Mouse (Mus musculus) heart, embryonic 16.5 days (tissue): ENCODE data around the gene Arhgap22. TPM values are rescaled to one million over a fixed set of nuclear protein-coding genes. Genes with fewer than 3 reads are reported as not detected.

ENCODE experiments used
- ATAC-seq: fragments of 200-750 bp; cut with Nextera tagmentation; replicated peaks from 2 replicates; pipeline ENCODE4 v1.8.0; 2017; ENCODE audit warnings: moderate number of reproducible peaks; ENCODE audit not compliant: insufficient read depth, low FRiP score; ENCODE audit errors: extremely low read depth
- H3K27ac ChIP-seq: fragments of 300-500 bp; sonication (generic); 2 replicates; pipeline ENCODE4 v1.5.1; 2014; ENCODE audit warnings: mild to moderate bottlenecking, low read length, control low read depth, moderate library complexity
- H3K27me3 ChIP-seq: fragments of 300-500 bp; sonication (generic); 2 replicates; pipeline ENCODE4 v1.6.1; 2014; ENCODE audit warnings: low read length, mixed read lengths; ENCODE audit not compliant: control insufficient read depth, insufficient read depth
- H3K36me3 ChIP-seq: fragments of 300-500 bp; sonication (generic); 2 replicates; pipeline ENCODE4 v1.6.1; 2014; ENCODE audit not compliant: control insufficient read depth, insufficient read depth
- H3K4me1 ChIP-seq: fragments of 300-500 bp; sonication (generic); 2 replicates; pipeline ENCODE4 v1.6.1; 2014; ENCODE audit warnings: low read length, mixed read lengths; ENCODE audit not compliant: control insufficient read depth, insufficient read depth
- H3K4me2 ChIP-seq: fragments of 300-500 bp; sonication (generic); 2 replicates; pipeline ENCODE4 v1.6.1; 2014; ENCODE audit warnings: low read depth, mild to moderate bottlenecking, control low read depth, low read length
- H3K4me3 ChIP-seq: fragments of 300-500 bp; sonication (generic); 2 replicates; pipeline ENCODE4 v1.5.1; 2014; ENCODE audit warnings: mild to moderate bottlenecking, control low read depth, low read length
- H3K9ac ChIP-seq: fragments of 300-500 bp; sonication (generic); 2 replicates; pipeline ENCODE4 v1.6.1; 2014; ENCODE audit warnings: low read length, control low read depth
- H3K9me3 ChIP-seq: fragments of 300-500 bp; sonication (generic); replicated peaks from 2 replicates; pipeline ENCODE4 v1.6.1; 2016; ENCODE audit warnings: low read length; ENCODE audit not compliant: control insufficient read depth
- WGBS: fragments of 180-500 bp; shearing (Covaris S2); extraction: QIAGEN DNeasy Blood & Tissue Kit; methylation state at CpG from one replicate; pipeline ENCODE4 v1.1.7; 2014; 5-methylcytosine and 5-hydroxymethylcytosine counted together
- polyA plus RNA-seq: library from polyadenylated mRNA; unstranded; fragments of >200 nt; fragmentation: Nextera tagmentation; extraction: Ambion mirVana; gene quantifications from 2 replicates; pipeline ENCODE4 v1.2.1, GENCODE M21; 2015

Arhgap22 gene
- polyA plus RNA-seq, 1 experiment from 2014 or later = 1.4 TPM

- WGBS = 86% methylated on average over 4 of the region's 4 CpGs
- no peak overlapping the region for H3K27ac ChIP-seq
- H3K4me2 ChIP-seq = no peak overlapping the region
- H3K4me3 ChIP-seq = no peak overlapping the region
- ATAC-seq = no peak
- H3K9ac ChIP-seq = no peak overlapping the region
- H3K9me3 ChIP-seq = no peaks in the 10 kb centered on the region
- no peaks in the 10 kb centered on the region for H3K36me3 ChIP-seq
- no peaks in the 10 kb centered on the region for H3K27me3 ChIP-seq
- no peaks in the 10 kb centered on the region for H3K4me1 ChIP-seq
Observed at GRCm38 (mm10) chr14:33282447-33282846, 68.6 kb downstream of the Arhgap22 start.

GRCm38 (mm10) chr14:33287920-33288319 is 74.1 kb downstream of the Arhgap22 start:
- no peak overlapping the region for H3K9ac ChIP-seq
- H3K4me3 ChIP-seq = no peak overlapping the region
- H3K4me1 ChIP-seq = peaks cover 7% of the 10 kb centered on the region
- H3K27ac ChIP-seq = no peak overlapping the region
- H3K36me3 ChIP-seq = no peaks in the 10 kb centered on the region
- 71% methylated on average over 4 of the region's 4 CpGs for WGBS
- no peak overlapping the region for H3K4me2 ChIP-seq
- H3K9me3 ChIP-seq = no peaks in the 10 kb centered on the region
- no peak for ATAC-seq
- no peaks in the 10 kb centered on the region for H3K27me3 ChIP-seq

- H3K27ac ChIP-seq = no peak overlapping the region
- no peak overlapping the region for H3K9ac ChIP-seq
- peaks cover 7% of the 10 kb centered on the region for H3K4me1 ChIP-seq
- no peaks in the 10 kb centered on the region for H3K36me3 ChIP-seq
- no peak overlapping the region for H3K4me2 ChIP-seq
- H3K4me3 ChIP-seq = no peak overlapping the region
- no peaks in the 10 kb centered on the region for H3K27me3 ChIP-seq
- no peaks in the 10 kb centered on the region for H3K9me3 ChIP-seq
- no peak for ATAC-seq
- 20% methylated on average over 9 of the region's 9 CpGs for WGBS
Observed at GRCm38 (mm10) chr14:33290038-33290437, 76.2 kb downstream of the Arhgap22 start.

- Histone ChIP-seq H3K27ac (no peak overlapping the region), H3K4me1 (no peaks in the 10 kb centered on the region; the same call in 1 of the 2 replicates), H3K4me3 (no peak overlapping the region), H3K9me3 (no peaks in the 10 kb centered on the region), H3K27me3 (no peaks in the 10 kb centered on the region), H3K9ac (no peak overlapping the region), H3K36me3 (no peaks in the 10 kb centered on the region), H3K4me2 (no peak overlapping the region)
- ATAC-seq = no peak
- 73% methylated on average over 1 of the region's 1 CpGs for WGBS
Observed at GRCm38 (mm10) chr14:33294488-33294887, 80.7 kb downstream of the Arhgap22 start.

- Histone ChIP-seq H3K27me3 (no peaks in the 10 kb centered on the region), H3K27ac (no peak overlapping the region), H3K9ac (no peak overlapping the region), H3K9me3 (no peaks in the 10 kb centered on the region), H3K4me3 (no peak overlapping the region), H3K4me2 (no peak overlapping the region), H3K36me3 (no peaks in the 10 kb centered on the region), H3K4me1 (no peaks in the 10 kb centered on the region)
- 81% methylated on average over 16 of the region's 16 CpGs for WGBS
- ATAC-seq = no peak
Observed at GRCm38 (mm10) chr14:33296698-33297341, 83.0 kb downstream of the Arhgap22 start.

- Histone ChIP-seq H3K4me2 (no peak overlapping the region), H3K36me3 (no peaks in the 10 kb centered on the region), H3K4me3 (no peak overlapping the region), H3K9ac (no peak overlapping the region), H3K27ac (no peak overlapping the region), H3K9me3 (no peaks in the 10 kb centered on the region), H3K27me3 (no peaks in the 10 kb centered on the region), H3K4me1 (peaks cover 4% of the 10 kb centered on the region; the same call in 1 of the 2 replicates)
- no peak for ATAC-seq
- 58% methylated on average over 2 of the region's 2 CpGs for WGBS
Observed at GRCm38 (mm10) chr14:33300591-33300990, 86.8 kb downstream of the Arhgap22 start.

- Histone ChIP-seq H3K36me3 (no peaks in the 10 kb centered on the region), H3K27me3 (no peaks in the 10 kb centered on the region), H3K9me3 (no peaks in the 10 kb centered on the region), H3K4me2 (no peak overlapping the region), H3K4me3 (no peak overlapping the region), H3K4me1 (peaks cover 10% of the 10 kb centered on the region; the same call in 1 of the 2 replicates), H3K27ac (no peak overlapping the region), H3K9ac (no peak overlapping the region)
- WGBS = 21% methylated on average over 9 of the region's 9 CpGs
- ATAC-seq = 0 out of 2 replicates have a peak, but pooled peaks have one; percentile 4
Observed at GRCm38 (mm10) chr14:33303348-33303819, 89.6 kb downstream of the Arhgap22 start.

- no peaks in the 10 kb centered on the region for H3K27me3 ChIP-seq
- H3K4me3 ChIP-seq = peak overlapping the region; percentile 29
- H3K27ac ChIP-seq = 0 out of 2 replicates have a peak overlapping the region, but pooled peaks have one; percentile 4
- whole genome bisulfite sequencing = 25% methylated on average over 12 of the region's 12 CpGs
- peak overlapping the region; percentile 51 for H3K4me2 ChIP-seq
- no peaks in the 10 kb centered on the region for H3K36me3 ChIP-seq
- peak; percentile 78 for ATAC-seq
- peaks cover 11% of the 10 kb centered on the region; the same call in 1 of the 2 replicates for H3K4me1 ChIP-seq
- H3K9ac ChIP-seq = no peak overlapping the region
- no peaks in the 10 kb centered on the region for H3K9me3 ChIP-seq
Observed at GRCm38 (mm10) chr14:33305645-33306281, 91.9 kb downstream of the Arhgap22 start.

GRCm38 (mm10) chr14:33310719-33311118 is 96.9 kb downstream of the Arhgap22 start:
- peaks cover 7% of the 10 kb centered on the region; the same call in 1 of the 2 replicates for H3K4me1 ChIP-seq
- H3K4me2 ChIP-seq = no peak overlapping the region
- no peaks in the 10 kb centered on the region for H3K36me3 ChIP-seq
- no peak overlapping the region for H3K4me3 ChIP-seq
- no peaks in the 10 kb centered on the region for H3K9me3 ChIP-seq
- peaks cover 4% of the 10 kb centered on the region; the same call in 1 of the 2 replicates for H3K27me3 ChIP-seq
- ATAC-seq = no peak
- H3K9ac ChIP-seq = no peak overlapping the region
- WGBS = 40% methylated on average over 4 of the region's 4 CpGs
- no peak overlapping the region for H3K27ac ChIP-seq
